Mouse (Mus musculus): ENCODE data around the gene Ajuba.

Ajuba gene

GRCm38 (mm10) chr14:54592319-54592934 lies 15.1 kb upstream of the Ajuba start:
- no peak for DNase-seq (ENCODE audit: low spot score in 2 of 2)

- DNase-seq (ENCODE audit: low spot score in 2 of 2) = no peak
Observed at GRCm38 (mm10) chr14:54591056-54591455, 13.7 kb upstream of the Ajuba start.

- DNase-seq (ENCODE audit: low spot score in 2 of 2) = peak; percentile 45 to 76
Observed at GRCm38 (mm10) chr14:54583681-54584338, 6.5 kb upstream of the Ajuba start.

GRCm38 (mm10) chr14:54582536-54582935 lies 5.2 kb upstream of the Ajuba start:
- no peak for DNase-seq (ENCODE audit: low spot score in 2 of 2)

GRCm38 (mm10) chr14:54579638-54580037 lies 2.3 kb upstream of the Ajuba start:
- no peak for DNase-seq (ENCODE audit: low spot score in 2 of 2)

GRCm38 (mm10) chr14:54578063-54578462 lies 705 bp upstream of the Ajuba start:
- DNase-seq (ENCODE audit: low spot score in 2 of 2) = peak in 1 of 2 experiments; percentile 45

GRCm38 (mm10) chr14:54576241-54577088 lies 893 bp downstream of the Ajuba start:
- DNase-seq (ENCODE audit: low spot score in 2 of 2) = peak; percentile 31 to 35

GRCm38 (mm10) chr14:54575631-54576030 lies 1.7 kb downstream of the Ajuba start:
- peak in 1 of 2 experiments; percentile 30 for DNase-seq (ENCODE audit: low spot score in 2 of 2)

- no peak for DNase-seq (ENCODE audit: low spot score in 2 of 2)
Observed at GRCm38 (mm10) chr14:54575031-54575430, 2.3 kb downstream of the Ajuba start.

- DNase-seq (ENCODE audit: low spot score in 2 of 2) = no peak
Observed at GRCm38 (mm10) chr14:54574253-54574652, 3.1 kb downstream of the Ajuba start.

GRCm38 (mm10) chr14:54572790-54573736 lies 4.3 kb downstream of the Ajuba start:
- DNase-seq (ENCODE audit: low spot score in 2 of 2) = no peak

- DNase-seq (ENCODE audit: low spot score in 2 of 2) = no peak
Observed at GRCm38 (mm10) chr14:54572122-54572521, 5.2 kb downstream of the Ajuba start.

GRCm38 (mm10) chr14:54569451-54570392 lies 7.6 kb downstream of the Ajuba start:
- DNase-seq (ENCODE audit: low spot score in 2 of 2) = no peak

- peak; percentile 60 to 80 for DNase-seq (ENCODE audit: low spot score in 2 of 2)
Observed at GRCm38 (mm10) chr14:54568694-54569414, 8.5 kb downstream of the Ajuba start.

- DNase-seq (ENCODE audit: low spot score in 2 of 2) = no peak
Observed at GRCm38 (mm10) chr14:54560527-54561242, 16.7 kb downstream of the Ajuba start.

- no peak for DNase-seq (ENCODE audit: low spot score in 2 of 2)
Observed at GRCm38 (mm10) chr14:54557330-54557729, 20.0 kb downstream of the Ajuba start.

- DNase-seq (ENCODE audit: low spot score in 2 of 2) = peak; percentile 83 to 89
Observed at GRCm38 (mm10) chr14:54553975-54554769, 23.2 kb downstream of the Ajuba start, which contains the start of gene Haus4. Gene Haus4 (minus strand): TSS chr14:54554616.

GRCm38 (mm10) chr14:54553454-54553974 lies 23.8 kb downstream of the Ajuba start:
- peak in 1 of 2 experiments; percentile 74 for DNase-seq (ENCODE audit: low spot score in 2 of 2)
